Mouse (Mus musculus) gastrocnemius, postnatal 4 days (tissue): ENCODE data around the gene Lmtk3. TPM values are rescaled to one million over a fixed set of nuclear protein-coding genes. Genes with fewer than 3 reads are reported as not detected.
A peak's percentile ranks its signal among the peaks of the same experiment; 100 is the strongest.

Experiments used
- DNase-seq, 2 experiments: peaks; one replicate each; pipeline ENCODE4 v3.0.0; 2021 to 2022; ENCODE audit warnings: low spot score in 2 of 2, mixed read lengths in 2 of 2
- total RNA-seq, 2 experiments: library from RNA; stranded (reverse); gene quantifications; 2 replicates each; pipeline ENCODE4 v1.2.3; 2021

Gene Lmtk3
- total RNA-seq, 2 experiments from 2014 or later = 0.54 to 0.65 TPM

- DNase-seq = no peak
Observed at GRCm38 (mm10) chr7:45808471-45808870, 24.9 kb downstream of the Lmtk3 start.

GRCm38 (mm10) chr7:45809276-45810075 lies 25.9 kb downstream of the Lmtk3 start:
- DNase-seq = no peak

- DNase-seq = peak in 1 of 2 experiments; percentile 9
Observed at GRCm38 (mm10) chr7:45812921-45813320, 29.4 kb downstream of the Lmtk3 start.

GRCm38 (mm10) chr7:45813787-45814779 lies 30.5 kb downstream of the Lmtk3 start, which contains the start of gene Cyth2:
Gene Cyth2 (minus strand): TSS chr7:45814581.
- DNase-seq = peak; percentile 94 to 98

GRCm38 (mm10) chr7:45814841-45815240 lies 31.3 kb downstream of the Lmtk3 start:
- no peak for DNase-seq

GRCm38 (mm10) chr7:45815323-45815983 lies 31.9 kb downstream of the Lmtk3 start:
- no peak for DNase-seq

- no peak for DNase-seq
Observed at GRCm38 (mm10) chr7:45815984-45816351, 32.4 kb downstream of the Lmtk3 start.

- DNase-seq = no peak
Observed at GRCm38 (mm10) chr7:45819843-45820242, 36.3 kb downstream of the Lmtk3 start.

- no peak for DNase-seq
Observed at GRCm38 (mm10) chr7:45820913-45821312, 37.4 kb downstream of the Lmtk3 start.

- no peak for DNase-seq
Observed at GRCm38 (mm10) chr7:45824598-45824997, 41.1 kb downstream of the Lmtk3 start, which contains the start of gene Kcnj14. Gene Kcnj14 (minus strand): TSS chr7:45824782.

GRCm38 (mm10) chr7:45826631-45827030 lies 43.1 kb downstream of the Lmtk3 start:
- DNase-seq = no peak

GRCm38 (mm10) chr7:45830427-45831127 lies 47.0 kb downstream of the Lmtk3 start, which contains the start of gene Grwd1:
Gene Grwd1 (minus strand): TSS chr7:45830944.
- DNase-seq = peak in 1 of 2 experiments; percentile 83

GRCm38 (mm10) chr7:45831128-45831525 lies 47.6 kb downstream of the Lmtk3 start:
- no peak for DNase-seq

- DNase-seq = no peak
Observed at GRCm38 (mm10) chr7:45832428-45832827, 48.9 kb downstream of the Lmtk3 start.

GRCm38 (mm10) chr7:45833148-45833790 lies 49.7 kb downstream of the Lmtk3 start:
- DNase-seq = peak in 1 of 2 experiments; percentile 23

- DNase-seq = no peak
Observed at GRCm38 (mm10) chr7:45833924-45834323, 50.4 kb downstream of the Lmtk3 start.

GRCm38 (mm10) chr7:45842950-45843744 lies 59.6 kb downstream of the Lmtk3 start:
- no peak for DNase-seq

GRCm38 (mm10) chr7:45848447-45849027 lies 65.0 kb downstream of the Lmtk3 start:
- no peak for DNase-seq

GRCm38 (mm10) chr7:45850661-45851060 lies 67.1 kb downstream of the Lmtk3 start:
- no peak for DNase-seq
